Mouse (Mus musculus): ENCODE measurements around the gene Cyp27a1. TPM values are rescaled to one million over a fixed set of nuclear protein-coding genes. Genes with fewer than 3 reads are reported as not detected.

The Cyp27a1 gene
- total RNA-seq, 1 experiment = 1.1 TPM

GRCm38 (mm10) chr1:74676863-74677262, 36.5 kb upstream of the Cyp27a1 start:
- H3K4me3 ChIP-seq (ENCODE audit: insufficient read depth in 1 of 2, low read depth in 1 of 2, low read length in 2 of 2, poor library complexity in 1 of 2, severe bottlenecking in 1 of 2) = no peak overlapping the region
- no peaks in the 10 kb centered on the region for H3K9me3 ChIP-seq (ENCODE audit: control insufficient read depth, insufficient read depth, low read depth, low read length)
- H3K36me3 ChIP-seq (ENCODE audit: control insufficient read depth, insufficient read depth, low read length, poor library complexity, severe bottlenecking) = peaks cover 24% of the 10 kb centered on the region
- H3K4me1 ChIP-seq (ENCODE audit: control insufficient read depth in 2 of 2, insufficient read depth in 2 of 2, low read length in 2 of 2, poor library complexity in 1 of 2) = no peaks in the 10 kb centered on the region
- no peak for TF ChIP-seq MAFK (IDR thresholded peaks at IDR 0.05; ENCODE audit: insufficient read depth, low read depth, low read length)
- no peak for TF ChIP-seq ZC3H11A (IDR thresholded peaks at IDR 0.05; ENCODE audit: borderline replicate concordance, low read depth, low read length)
- no peak for TF ChIP-seq CHD2 (IDR thresholded peaks at IDR 0.05; ENCODE audit: low read depth, low read length)
- TF ChIP-seq HCFC1 (IDR thresholded peaks at IDR 0.05; ENCODE audit: borderline replicate concordance, insufficient read depth, low read length) = no peak
- TF ChIP-seq ZNF384 (IDR thresholded peaks at IDR 0.05; ENCODE audit: low read depth, low read length) = peak; percentile 51; the same call in 1 of the 2 replicates
- no peak for DNase-seq (ENCODE audit: low read depth, low spot score)
- in situ Hi-C loops (cut with MboI; ENCODE audit: low sequenced_read_pairs in 2 of 2, unreplicated experiment in 2 of 2) = no loop called here
- no peak overlapping the region for H3K27ac ChIP-seq (ENCODE audit: insufficient read depth, low read depth, low read length, poor library complexity, severe bottlenecking)
- no peak overlapping the region for H3K9ac ChIP-seq (ENCODE audit: insufficient read depth, low read depth, low read length, poor library complexity, severe bottlenecking)

DNA sequence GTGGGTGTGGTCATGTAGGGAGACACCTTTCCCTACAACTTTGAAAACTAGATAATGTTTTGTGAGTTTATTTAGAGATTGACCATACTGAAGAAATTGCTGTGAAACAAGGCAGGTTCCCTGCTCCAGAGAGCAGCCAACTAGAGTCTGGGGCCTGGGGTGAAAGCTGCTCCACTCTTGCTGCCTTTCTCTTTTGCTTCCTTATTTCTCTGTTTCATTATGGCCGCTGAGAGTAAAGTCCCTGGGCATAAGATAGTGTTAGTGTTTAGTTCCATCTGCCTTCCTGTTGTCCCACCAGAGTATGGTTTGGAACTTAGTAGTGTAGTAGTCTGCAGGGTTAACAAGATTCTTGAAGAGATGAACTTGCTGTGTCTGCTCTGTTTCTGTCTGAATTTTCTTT, 35.5 kb upstream of the Cyp27a1 start:
- Histone ChIP-seq H3K9me3 (ENCODE audit: control insufficient read depth, insufficient read depth, low read depth, low read length) (no peaks in the 10 kb centered on the region), H3K36me3 (ENCODE audit: control insufficient read depth, insufficient read depth, low read length, poor library complexity, severe bottlenecking) (peaks cover 21% of the 10 kb centered on the region), H3K4me1 (ENCODE audit: control insufficient read depth in 2 of 2, insufficient read depth in 2 of 2, low read length in 2 of 2, poor library complexity in 1 of 2) (no peaks in the 10 kb centered on the region), H3K9ac (ENCODE audit: insufficient read depth, low read depth, low read length, poor library complexity, severe bottlenecking) (no peak overlapping the region), H3K4me3 (ENCODE audit: insufficient read depth in 1 of 2, low read depth in 1 of 2, low read length in 2 of 2, poor library complexity in 1 of 2, severe bottlenecking in 1 of 2) (no peak overlapping the region), H3K27ac (ENCODE audit: insufficient read depth, low read depth, low read length, poor library complexity, severe bottlenecking) (no peak overlapping the region)
- in situ Hi-C loops (cut with MboI; ENCODE audit: low sequenced_read_pairs in 2 of 2, unreplicated experiment in 2 of 2) = no loop called here
- TF ChIP-seq MAFK (IDR thresholded peaks at IDR 0.05; ENCODE audit: insufficient read depth, low read depth, low read length) (no peak), CHD2 (IDR thresholded peaks at IDR 0.05; ENCODE audit: low read depth, low read length) (no peak), ZNF384 (IDR thresholded peaks at IDR 0.05; ENCODE audit: low read depth, low read length) (no peak), ZC3H11A (IDR thresholded peaks at IDR 0.05; ENCODE audit: borderline replicate concordance, low read depth, low read length) (no peak), HCFC1 (IDR thresholded peaks at IDR 0.05; ENCODE audit: borderline replicate concordance, insufficient read depth, low read length) (no peak)
- DNase-seq (ENCODE audit: low read depth, low spot score) = no peak

DNA sequence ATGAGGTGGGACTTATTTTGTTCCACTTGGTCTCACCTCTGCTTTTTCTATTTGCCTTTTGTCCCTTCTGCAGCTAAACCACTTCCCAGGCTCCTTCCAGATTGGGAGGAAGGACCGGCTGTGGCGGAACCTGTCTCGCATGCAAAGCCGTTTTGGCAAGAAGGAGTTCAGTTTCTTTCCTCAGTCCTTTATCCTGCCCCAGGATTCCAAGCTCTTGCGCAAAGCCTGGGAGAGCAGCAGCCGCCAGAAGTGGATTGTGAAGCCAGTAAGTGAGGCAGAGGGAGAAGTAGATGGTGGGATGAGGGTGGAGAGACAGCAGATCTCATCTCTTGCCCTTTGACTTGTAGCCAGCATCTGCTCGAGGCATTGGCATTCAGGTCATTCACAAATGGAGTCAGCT, 26.2 kb upstream of the Cyp27a1 start:
- Histone ChIP-seq H3K4me1 (ENCODE audit: control insufficient read depth in 2 of 2, insufficient read depth in 2 of 2, low read length in 2 of 2, poor library complexity in 1 of 2) (no peaks in the 10 kb centered on the region), H3K9ac (ENCODE audit: insufficient read depth, low read depth, low read length, poor library complexity, severe bottlenecking) (no peak overlapping the region), H3K27ac (ENCODE audit: insufficient read depth, low read depth, low read length, poor library complexity, severe bottlenecking) (no peak overlapping the region), H3K9me3 (ENCODE audit: control insufficient read depth, insufficient read depth, low read depth, low read length) (no peaks in the 10 kb centered on the region), H3K4me3 (ENCODE audit: insufficient read depth in 1 of 2, low read depth in 1 of 2, low read length in 2 of 2, poor library complexity in 1 of 2, severe bottlenecking in 1 of 2) (no peak overlapping the region), H3K36me3 (ENCODE audit: control insufficient read depth, insufficient read depth, low read length, poor library complexity, severe bottlenecking) (peaks cover 34% of the 10 kb centered on the region)
- in situ Hi-C loops (cut with MboI; ENCODE audit: low sequenced_read_pairs in 2 of 2, unreplicated experiment in 2 of 2) = no loop called here
- no peak for DNase-seq (ENCODE audit: low read depth, low spot score)
- TF ChIP-seq HCFC1 (IDR thresholded peaks at IDR 0.05; ENCODE audit: borderline replicate concordance, insufficient read depth, low read length) = no peak

DNA sequence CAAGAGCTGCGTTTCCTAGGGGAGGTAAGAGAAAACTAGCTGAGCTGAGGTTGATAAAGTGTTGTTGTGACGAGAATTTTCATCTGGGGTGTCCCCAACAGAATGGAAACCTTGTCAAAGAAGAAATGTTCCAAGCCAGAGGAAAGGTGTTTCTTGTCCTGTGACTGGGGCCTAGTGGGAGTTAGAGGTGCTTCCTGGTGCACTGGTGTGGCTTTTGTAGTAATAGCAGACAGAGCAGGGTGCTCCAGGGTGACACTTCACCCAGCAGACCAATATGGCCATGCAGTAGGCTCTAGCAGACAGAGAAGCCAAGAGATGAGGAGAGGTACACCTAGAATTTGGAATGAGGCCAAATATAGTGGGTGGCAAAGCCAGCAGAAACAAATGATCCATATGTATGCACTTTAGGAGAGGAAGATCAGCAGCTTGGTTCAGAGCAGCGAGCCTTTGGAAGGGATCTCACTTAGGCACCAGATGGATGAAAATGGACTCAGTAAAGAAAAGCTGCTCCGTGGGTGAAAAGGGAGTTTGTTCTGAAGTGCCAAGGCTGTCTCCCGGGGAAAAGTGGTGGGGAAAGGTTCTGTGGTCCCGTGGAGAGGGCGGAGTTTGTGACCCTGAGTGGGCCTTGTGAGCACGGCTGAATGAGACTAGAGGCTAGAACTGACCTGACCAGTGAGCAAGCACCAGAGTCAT, 19.3 kb upstream of the Cyp27a1 start:
- no peaks in the 10 kb centered on the region for H3K4me1 ChIP-seq (ENCODE audit: control insufficient read depth in 2 of 2, insufficient read depth in 2 of 2, low read length in 2 of 2, poor library complexity in 1 of 2)
- TF ChIP-seq HCFC1 (IDR thresholded peaks at IDR 0.05; ENCODE audit: borderline replicate concordance, insufficient read depth, low read length) (no peak), MAFK (IDR thresholded peaks at IDR 0.05; ENCODE audit: insufficient read depth, low read depth, low read length) (no peak), CHD2 (IDR thresholded peaks at IDR 0.05; ENCODE audit: low read depth, low read length) (no peak), ZC3H11A (IDR thresholded peaks at IDR 0.05; ENCODE audit: borderline replicate concordance, low read depth, low read length) (no peak), ZNF384 (IDR thresholded peaks at IDR 0.05; ENCODE audit: low read depth, low read length) (no peak)
- in situ Hi-C loops (cut with MboI; ENCODE audit: low sequenced_read_pairs in 2 of 2, unreplicated experiment in 2 of 2) = no loop called here

DNA sequence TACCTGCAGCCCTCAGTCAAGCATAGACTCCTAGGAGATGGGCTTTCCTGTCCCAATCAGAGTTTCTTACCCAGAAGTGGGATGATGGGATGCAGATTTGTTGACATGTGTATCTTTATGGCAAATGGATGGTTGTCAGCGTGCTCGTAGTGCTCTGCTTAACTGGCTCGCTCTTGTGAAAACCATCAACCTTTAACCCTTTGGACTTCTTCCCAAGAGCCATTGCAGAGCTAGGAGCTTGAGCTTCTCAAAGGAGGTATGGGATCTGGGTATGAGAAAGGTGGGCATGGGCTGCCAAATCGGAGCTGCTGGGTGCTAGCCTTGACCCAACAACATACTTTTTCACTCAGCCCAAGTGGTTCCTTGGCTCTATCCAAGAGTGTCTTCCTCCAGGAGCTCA, 17.5 kb upstream of the Cyp27a1 start:
- DNase-seq (ENCODE audit: low read depth, low spot score) = no peak
- H3K9me3 ChIP-seq (ENCODE audit: control insufficient read depth, insufficient read depth, low read depth, low read length) = no peaks in the 10 kb centered on the region
- in situ Hi-C loops (cut with MboI; ENCODE audit: low sequenced_read_pairs in 2 of 2, unreplicated experiment in 2 of 2) = no loop called here
- no peak overlapping the region for H3K27ac ChIP-seq (ENCODE audit: insufficient read depth, low read depth, low read length, poor library complexity, severe bottlenecking)
- peaks cover 29% of the 10 kb centered on the region for H3K36me3 ChIP-seq (ENCODE audit: control insufficient read depth, insufficient read depth, low read length, poor library complexity, severe bottlenecking)
- no peaks in the 10 kb centered on the region for H3K4me1 ChIP-seq (ENCODE audit: control insufficient read depth in 2 of 2, insufficient read depth in 2 of 2, low read length in 2 of 2, poor library complexity in 1 of 2)
- TF ChIP-seq CHD2 (IDR thresholded peaks at IDR 0.05; ENCODE audit: low read depth, low read length) (no peak), HCFC1 (IDR thresholded peaks at IDR 0.05; ENCODE audit: borderline replicate concordance, insufficient read depth, low read length) (no peak), ZC3H11A (IDR thresholded peaks at IDR 0.05; ENCODE audit: borderline replicate concordance, low read depth, low read length) (no peak), ZNF384 (IDR thresholded peaks at IDR 0.05; ENCODE audit: low read depth, low read length) (no peak), MAFK (IDR thresholded peaks at IDR 0.05; ENCODE audit: insufficient read depth, low read depth, low read length) (no peak)
- H3K4me3 ChIP-seq (ENCODE audit: insufficient read depth in 1 of 2, low read depth in 1 of 2, low read length in 2 of 2, poor library complexity in 1 of 2, severe bottlenecking in 1 of 2) = no peak overlapping the region
- H3K9ac ChIP-seq (ENCODE audit: insufficient read depth, low read depth, low read length, poor library complexity, severe bottlenecking) = no peak overlapping the region

More for the DNA sequence above, 19.3 kb upstream of the Cyp27a1 start:
- peaks cover 38% of the 10 kb centered on the region for H3K36me3 ChIP-seq (ENCODE audit: control insufficient read depth, insufficient read depth, low read length, poor library complexity, severe bottlenecking)
- no peaks in the 10 kb centered on the region for H3K9me3 ChIP-seq (ENCODE audit: control insufficient read depth, insufficient read depth, low read depth, low read length)
- H3K9ac ChIP-seq (ENCODE audit: insufficient read depth, low read depth, low read length, poor library complexity, severe bottlenecking) = no peak overlapping the region
- H3K4me3 ChIP-seq (ENCODE audit: insufficient read depth in 1 of 2, low read depth in 1 of 2, low read length in 2 of 2, poor library complexity in 1 of 2, severe bottlenecking in 1 of 2) = no peak overlapping the region
- no peak overlapping the region for H3K27ac ChIP-seq (ENCODE audit: insufficient read depth, low read depth, low read length, poor library complexity, severe bottlenecking)
- DNase-seq (ENCODE audit: low read depth, low spot score) = no peak

Data from ES-E14 (cell line).